Comparison of ENCODE assay signal across 20 mouse cellular contexts in genomic region chr4:125135076-125135855, GRCm38 (mm10). TPM values are rescaled to one million over a fixed set of nuclear protein-coding genes. Genes with fewer than 3 reads are reported as not detected.
"Had no signal": no experiment of that assay in that cellular context is flagged by ENCODE, and none has a peak within 500 bp of the region (broad histone marks: within the 10 kb centered on the region; RNA-seq: fewer than 3 reads in every experiment).

No protein-coding gene starts in this region.

- DNase-seq: lung, adult 18-20 months; lung, embryonic 14.5 days; lung, postnatal 10 days; lung, postnatal 4 days; midbrain, embryonic 14.5 days; retina, postnatal 1 day; right cerebral cortex, adult 18-20 months; right cerebral cortex, postnatal 25 days; right cerebral cortex, postnatal 4 days; spleen, adult 18-20 months; thymus, adult 2 months; thymus, postnatal 25 days; thymus, postnatal 4 days had no signal

- H3K36me3 ChIP-seq: midbrain, embryonic 10.5 days; midbrain, embryonic 12.5 days; neural tube, embryonic 13.5 days; neural tube, embryonic 15.5 days; stomach, embryonic 15.5 days had no signal

- H3K9ac ChIP-seq: lung, embryonic 14.5 days; midbrain, embryonic 12.5 days; neural tube, embryonic 13.5 days; neural tube, embryonic 15.5 days; stomach, embryonic 15.5 days had no signal

- H3K4me1 ChIP-seq: midbrain, embryonic 10.5 days; midbrain, embryonic 12.5 days; neural tube, embryonic 13.5 days; neural tube, embryonic 15.5 days; stomach, embryonic 15.5 days had no signal

- H3K27ac ChIP-seq: midbrain, embryonic 10.5 days; midbrain, embryonic 12.5 days; neural tube, embryonic 13.5 days; neural tube, embryonic 15.5 days; stomach, embryonic 15.5 days had no signal

- H3K4me3 ChIP-seq: midbrain, embryonic 10.5 days; midbrain, embryonic 12.5 days; myocyte; neural tube, embryonic 13.5 days; neural tube, embryonic 15.5 days; stomach, embryonic 15.5 days had no signal

- H3K27me3 ChIP-seq: midbrain, embryonic 12.5 days; neural tube, embryonic 13.5 days; neural tube, embryonic 15.5 days; stomach, embryonic 15.5 days had no signal

- H3K9me3 ChIP-seq: midbrain, embryonic 10.5 days; midbrain, embryonic 12.5 days; neural tube, embryonic 13.5 days; neural tube, embryonic 15.5 days; stomach, embryonic 15.5 days had no signal

RNA-seq across cellular contexts. Expression of gene Zc3h12a, which starts 7.6 kb away (rescaled TPM):
- polyA plus RNA-seq: midbrain, embryonic 16.5 days had no signal
